In the genomic region with DNA sequence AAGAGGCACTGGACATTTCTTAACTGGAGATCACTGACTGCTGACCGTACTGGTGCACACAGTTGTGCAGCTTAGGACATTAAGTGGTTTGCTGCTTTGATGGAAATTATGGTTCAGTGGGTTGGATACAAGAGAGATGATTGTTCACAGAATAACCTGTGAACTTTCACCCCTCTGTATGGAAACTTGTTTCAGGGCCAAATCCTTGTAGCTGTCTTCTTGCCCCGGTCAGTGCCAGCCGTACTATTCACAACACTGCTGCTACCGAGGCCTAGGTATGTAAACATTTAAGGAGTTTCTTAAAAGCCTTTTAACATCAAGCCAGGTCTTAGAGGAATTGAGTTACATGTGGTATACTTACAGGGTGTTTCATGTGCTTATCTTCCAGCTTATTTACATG, we compare ENCODE assay signal across 25 mouse cellular contexts. TPM values are rescaled to one million over a fixed set of nuclear protein-coding genes. Genes with fewer than 3 reads are reported as not detected.
DNase-seq lines count a peak whose midpoint lies in the region; ATAC-seq and TF ChIP-seq lines count a peak whose summit lies in the region.
"Had no signal": no experiment of that assay in that cellular context is flagged by ENCODE, and none has a peak within 500 bp of the region (broad histone marks: within the 10 kb centered on the region; RNA-seq: fewer than 3 reads in every experiment).

No protein-coding gene starts in this region.

- no peak overlapping the region for H3K27ac ChIP-seq in kidney, adult 2 months (ENCODE audit: insufficient read depth, low read depth, low read length)
- no peak overlapping the region for H3K27ac ChIP-seq in liver, adult 2 months (replicated peaks; ENCODE audit: insufficient read depth, low read depth, low read length)
- no peak overlapping the region for H3K27ac ChIP-seq in liver, embryonic 11.5 days (ENCODE audit: low read depth, low read length)
- H3K27ac ChIP-seq: forebrain, embryonic 10.5 days; forebrain, embryonic 13.5 days; heart, adult 2 months; heart, embryonic 10.5 days; heart, embryonic 13.5 days; hindbrain, embryonic 14.5 days had no signal

- no peak overlapping the region for H3K9ac ChIP-seq in liver, adult 2 months (ENCODE audit: low read depth, low read length)
- no peak overlapping the region for H3K9ac ChIP-seq in liver, embryonic 11.5 days (ENCODE audit: low read depth, low read length)
- H3K9ac ChIP-seq: forebrain, embryonic 13.5 days; heart, embryonic 13.5 days; hindbrain, embryonic 14.5 days had no signal

- H3K79me2 ChIP-seq in liver, adult 2 months (ENCODE audit: control insufficient read depth, insufficient read depth, low read length), result no peaks in the 10 kb centered on the region; the same call in 1 of the 2 replicates

- no peaks in the 10 kb centered on the region for H3K4me1 ChIP-seq in kidney, adult 2 months (ENCODE audit: control insufficient read depth, insufficient read depth, low read length)
- H3K4me1 ChIP-seq in liver, adult 2 months (ENCODE audit: control insufficient read depth, insufficient read depth, low read length), result peaks cover 8% of the 10 kb centered on the region; the same call in 1 of the 2 replicates
- H3K4me1 ChIP-seq in liver, embryonic 11.5 days (replicated peaks; ENCODE audit: control insufficient read depth, insufficient read depth, low read length), result no peaks in the 10 kb centered on the region
- H3K4me1 ChIP-seq: forebrain, embryonic 10.5 days; forebrain, embryonic 13.5 days; heart, embryonic 10.5 days; heart, embryonic 13.5 days had no signal

- ATAC-seq in liver, embryonic 11.5 days (replicated peaks; ENCODE audit: low FRiP score), result no peak
- ATAC-seq: forebrain, embryonic 13.5 days; forebrain, embryonic 16.5 days; Patski had no signal

- peaks cover 31% of the 10 kb centered on the region for H3K36me3 ChIP-seq in kidney, adult 2 months (ENCODE audit: control insufficient read depth, insufficient read depth, low read length)
- peaks cover 69% of the 10 kb centered on the region for H3K36me3 ChIP-seq in liver, adult 2 months (ENCODE audit: control insufficient read depth, insufficient read depth, low read length)
- peaks cover 58% of the 10 kb centered on the region for H3K36me3 ChIP-seq in liver, embryonic 11.5 days (ENCODE audit: control insufficient read depth, insufficient read depth, low read length)

- TF ChIP-seq CTCF in kidney, adult 2 months (conservative IDR thresholded peaks at IDR 0.05; ENCODE audit: insufficient read depth, insufficient read length, low read depth, low read length), result no peak
- no peak for TF ChIP-seq CTCF in liver, adult 2 months (IDR thresholded peaks at IDR 0.05; ENCODE audit: low read depth, low read length)

- TF ChIP-seq POLR2A in kidney, adult 2 months (IDR thresholded peaks at IDR 0.05; ENCODE audit: low read depth, low read length), result no peak
- TF ChIP-seq POLR2A in liver, adult 2 months (IDR thresholded peaks at IDR 0.05; ENCODE audit: extremely low read depth, insufficient read depth, low read length), result no peak

- H3K9me3 ChIP-seq in liver, embryonic 11.5 days (ENCODE audit: control insufficient read depth, low read length), result no peaks in the 10 kb centered on the region
- H3K9me3 ChIP-seq: forebrain, embryonic 10.5 days; forebrain, embryonic 13.5 days; heart, embryonic 10.5 days; heart, embryonic 13.5 days had no signal

- peak; percentile 55 for DNase-seq in kidney, adult 2 months
- DNase-seq in kidney, adult 18-20 months, result no peak
- DNase-seq in kidney, postnatal 14 days, result peak; percentile 26
- DNase-seq in kidney, postnatal 10 days, result no peak
- peak; percentile 76 for DNase-seq in liver, adult 2 months (ENCODE audit: extremely low read depth, low read depth, low spot score)
- DNase-seq in liver, embryonic 11.5 days (ENCODE audit: low spot score), result no peak
- no peak for DNase-seq in Muller cell, postnatal 12 days (ENCODE audit: inconsistent ontology term)
- DNase-seq: adrenal gland, postnatal 10 days; adrenal gland, postnatal 36 days; B cell, adult 2 months; cerebellum, adult 18-20 months; cerebellum, adult 9-10 months; cerebellum, postnatal 14 days; gastrocnemius, postnatal 10 days; gastrocnemius, postnatal 36 days; heart, adult 2 months; heart, postnatal 14 days; heart, postnatal 4 days had no signal

- H3K4me3 ChIP-seq in kidney, adult 2 months (ENCODE audit: insufficient read depth, low read depth, low read length), result no peak overlapping the region
- no peak overlapping the region for H3K4me3 ChIP-seq in liver, adult 2 months (ENCODE audit: insufficient read depth, low read depth, low read length)
- no peak overlapping the region for H3K4me3 ChIP-seq in liver, embryonic 11.5 days (ENCODE audit: low read depth, low read length)
- H3K4me3 ChIP-seq: forebrain, embryonic 10.5 days; forebrain, embryonic 13.5 days; heart, adult 2 months; heart, embryonic 10.5 days; heart, embryonic 13.5 days had no signal

- H3K27me3 ChIP-seq in kidney, adult 2 months (replicated peaks; ENCODE audit: control insufficient read depth, insufficient read depth, low read length), result no peaks in the 10 kb centered on the region
- H3K27me3 ChIP-seq in liver, adult 2 months (ENCODE audit: control insufficient read depth, insufficient read depth, low read length), result no peaks in the 10 kb centered on the region
- no peaks in the 10 kb centered on the region for H3K27me3 ChIP-seq in liver, embryonic 11.5 days (replicated peaks; ENCODE audit: control insufficient read depth, insufficient read depth, low read length)
- H3K27me3 ChIP-seq: forebrain, embryonic 13.5 days; heart, embryonic 13.5 days; Patski had no signal

- no peak overlapping the region for H3K4me2 ChIP-seq in liver, embryonic 11.5 days
- H3K4me2 ChIP-seq: forebrain, embryonic 13.5 days; heart, embryonic 13.5 days; hindbrain, embryonic 14.5 days had no signal

- 43% methylated on average over 4 of the region's 4 CpGs for WGBS in kidney, adult 2 months
- 29% methylated on average over 4 of the region's 4 CpGs for WGBS in liver, adult 2 months
- whole genome bisulfite sequencing in liver, embryonic 11.5 days, result 89% methylated on average over 4 of the region's 4 CpGs

RNA-seq across cellular contexts. Expression of gene Donson, which starts 14.1 kb away (rescaled TPM):
- 2.3 and 2.5 TPM in 2 replicates for polyA plus RNA-seq in kidney, adult 2 months (2012; rRNA removed)
- 2.3 and 3.0 TPM in 2 replicates for total RNA-seq in liver, adult 2 months (2014; rRNA removed)
- polyA plus RNA-seq in liver, adult 2 months (2012; rRNA removed), result 1.6 and 2.9 TPM in 2 replicates
- polyA plus RNA-seq in liver, embryonic 11.5 days (2014; fragmentation: Nextera tagmentation; extraction: Ambion mirVana), result 38.3 and 44.4 TPM in 2 replicates

RNA-seq across cellular contexts. Expression of gene Son, which starts 27.2 kb away (rescaled TPM):
- 78.0 and 81.9 TPM in 2 replicates for polyA plus RNA-seq in kidney, adult 2 months (2012; rRNA removed)
- 106 and 111 TPM in 2 replicates for total RNA-seq in liver, adult 2 months (2014; rRNA removed)
- 38.0 and 59.5 TPM in 2 replicates for polyA plus RNA-seq in liver, adult 2 months (2012; rRNA removed)
- 90.9 and 101 TPM in 2 replicates for polyA plus RNA-seq in liver, embryonic 11.5 days (2014; fragmentation: Nextera tagmentation; extraction: Ambion mirVana)

RNA-seq across cellular contexts. Expression of gene Gart, which starts 27.7 kb away (rescaled TPM):
- 30.3 and 39.4 TPM in 2 replicates for polyA plus RNA-seq in kidney, adult 2 months (2012; rRNA removed)
- total RNA-seq in liver, adult 2 months (2014; rRNA removed), result 25.0 and 34.4 TPM in 2 replicates
- 21.3 and 23.9 TPM in 2 replicates for polyA plus RNA-seq in liver, adult 2 months (2012; rRNA removed)
- polyA plus RNA-seq in liver, embryonic 11.5 days (2014; fragmentation: Nextera tagmentation; extraction: Ambion mirVana), result 227 and 251 TPM in 2 replicates

RNA-seq across cellular contexts. Expression of gene Cryzl1, which starts 54.3 kb away (rescaled TPM):
- 29.5 and 31.1 TPM in 2 replicates for polyA plus RNA-seq in kidney, adult 2 months (2012; rRNA removed)
- total RNA-seq in liver, adult 2 months (2014; rRNA removed), result 23.1 and 24.6 TPM in 2 replicates
- polyA plus RNA-seq in liver, adult 2 months (2012; rRNA removed), result 9.6 and 10.1 TPM in 2 replicates
- 56.4 and 57.7 TPM in 2 replicates for polyA plus RNA-seq in liver, embryonic 11.5 days (2014; fragmentation: Nextera tagmentation; extraction: Ambion mirVana)

RNA-seq across cellular contexts. Expression of gene Itsn1, which starts 54.6 kb away (rescaled TPM):
- polyA plus RNA-seq in kidney, adult 2 months (2012; rRNA removed), result 20.5 and 22.9 TPM in 2 replicates
- total RNA-seq in liver, adult 2 months (2014; rRNA removed), result 13.6 and 16.5 TPM in 2 replicates
- polyA plus RNA-seq in liver, adult 2 months (2012; rRNA removed), result 14.4 and 16.3 TPM in 2 replicates
- polyA plus RNA-seq in liver, embryonic 11.5 days (2014; fragmentation: Nextera tagmentation; extraction: Ambion mirVana), result 24.0 and 24.5 TPM in 2 replicates

Comparison
In these comparisons a context has a peak if more than half of its experiments do, and no peak if none do; other contexts are left out.
1. DNase-seq: peak in kidney, adult 2 months (single experiment), kidney, postnatal 14 days (single experiment) and liver, adult 2 months (single experiment); none in kidney, adult 18-20 months (single experiment), kidney, postnatal 10 days (single experiment), liver, embryonic 11.5 days (single experiment) and Muller cell, postnatal 12 days (single experiment).
2. RNA of gene Donson, which starts 14.1 kb away (polyA plus RNA-seq): 38.3 to 44.4 TPM in liver, embryonic 11.5 days; 1.6 to 2.9 TPM in liver, adult 2 months and 2.3 to 2.5 TPM in kidney, adult 2 months; every median in the first group is over 10 times any median in the second.